Mouse (Mus musculus) G1E (cell line): ENCODE results near the gene Dnm1. TPM values are rescaled to one million over a fixed set of nuclear protein-coding genes. Genes with fewer than 3 reads are reported as not detected.

Experiments
- ATAC-seq: 2 replicates; pipeline ENCODE4 v1.8.0; 2016; ENCODE audit warnings: mild to moderate bottlenecking; ENCODE audit not compliant: insufficient number of reproducible peaks, poor library complexity, low FRiP score, severe bottlenecking; ENCODE audit errors: extremely low read depth
- DNase-seq: peaks from one replicate; pipeline ENCODE4 v3.0.0; 2012; ENCODE audit warnings: low spot score
- H3K27me3 ChIP-seq: 2 replicates; pipeline ENCODE4 v1.6.1; 2012; ENCODE audit warnings: mild to moderate bottlenecking, low read length, inconsistent platforms; ENCODE audit not compliant: insufficient read depth
- H3K36me3 ChIP-seq: replicated peaks from 2 replicates; pipeline ENCODE3; 2012; ENCODE audit warnings: mild to moderate bottlenecking, inconsistent platforms
- H3K4me1 ChIP-seq: 2 replicates; pipeline ENCODE4 v1.6.1; 2012; ENCODE audit warnings: low read depth, low read length, inconsistent platforms, mixed read lengths; ENCODE audit not compliant: insufficient read depth
- H3K4me3 ChIP-seq: 2 replicates; pipeline ENCODE4 v1.5.1; 2012; ENCODE audit warnings: low read depth, mild to moderate bottlenecking, inconsistent platforms, low read length, moderate library complexity, mixed read lengths
- H3K9me3 ChIP-seq: replicated peaks from 2 replicates; pipeline ENCODE4 v1.6.1; 2012; ENCODE audit warnings: inconsistent platforms
- CTCF ChIP-seq: IDR thresholded peaks from 2 replicates; pipeline ENCODE4 v1.5.1; 2012; ENCODE audit warnings: low read depth, low read length, inconsistent platforms, mixed read lengths
- GATA1 ChIP-seq: IDR thresholded peaks from 2 replicates; pipeline ENCODE4 v1.6.1; 2012; ENCODE audit warnings: borderline replicate concordance, low read length, inconsistent platforms, mixed read lengths
- GATA2 ChIP-seq: IDR thresholded peaks from 2 replicates; pipeline ENCODE4 v1.6.1; 2012; ENCODE audit warnings: low read depth, low read length, inconsistent platforms, borderline replicate concordance
- POLR2AphosphoS5 ChIP-seq: IDR thresholded peaks from 2 replicates; pipeline ENCODE4 v1.6.1; 2012; ENCODE audit warnings: low read depth, low read length, inconsistent platforms; ENCODE audit not compliant: insufficient replicate concordance
- TAL1 ChIP-seq: conservative IDR thresholded peaks from 2 replicates; pipeline ENCODE4 v1.6.1; 2012; ENCODE audit warnings: low read depth, low read length, inconsistent platforms, mixed read lengths
- polyA plus RNA-seq: library from polyadenylated mRNA; stranded (reverse); fragments of >175 nt; gene quantifications from 2 replicates; pipeline ENCODE4 v1.2.3, GENCODE M21; 2012
- total RNA-seq, 2 experiments: library from RNA; stranded (forward) in 1 of 2; stranded (reverse) in 1 of 2; fragments of 200-1000 nt in 1 of 2; fragments of >200 nt in 1 of 2; fragmentation: Nextera tagmentation in 1 of 2; gene quantifications; 2 replicates each; pipeline ENCODE4 v1.2.3; 2014 to 2017

The Dnm1 gene
- total and polyA plus RNA-seq, 3 experiments: 0.05 to 0.14 TPM; not detected in 1

DNA sequence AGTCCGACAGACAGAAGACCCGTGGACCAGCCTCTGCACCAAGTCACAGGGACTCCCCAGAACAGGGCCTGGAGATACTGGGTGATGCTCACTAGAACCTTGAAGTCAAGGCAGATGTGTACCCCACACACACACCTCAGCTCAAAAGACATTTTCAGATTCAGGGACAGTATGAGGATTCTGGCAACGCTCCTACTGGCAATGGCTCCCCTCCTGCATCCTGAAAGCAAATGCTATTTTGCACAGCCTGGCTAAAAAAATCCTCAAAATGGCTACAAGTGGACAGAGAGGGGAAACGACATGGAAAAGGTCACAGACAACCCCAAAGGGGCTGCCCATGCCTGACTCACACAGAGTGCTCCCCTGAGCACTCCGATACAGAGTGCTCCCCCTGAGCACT lies 21.0 kb downstream of the Dnm1 start:
- peaks cover 76% of the 10 kb centered on the region for H3K27me3 ChIP-seq
- TF ChIP-seq POLR2AphosphoS5: no peak
- TF ChIP-seq GATA1: no peak
- no peak for TF ChIP-seq GATA2
- no peak for TF ChIP-seq TAL1
- TF ChIP-seq CTCF: no peak

DNA sequence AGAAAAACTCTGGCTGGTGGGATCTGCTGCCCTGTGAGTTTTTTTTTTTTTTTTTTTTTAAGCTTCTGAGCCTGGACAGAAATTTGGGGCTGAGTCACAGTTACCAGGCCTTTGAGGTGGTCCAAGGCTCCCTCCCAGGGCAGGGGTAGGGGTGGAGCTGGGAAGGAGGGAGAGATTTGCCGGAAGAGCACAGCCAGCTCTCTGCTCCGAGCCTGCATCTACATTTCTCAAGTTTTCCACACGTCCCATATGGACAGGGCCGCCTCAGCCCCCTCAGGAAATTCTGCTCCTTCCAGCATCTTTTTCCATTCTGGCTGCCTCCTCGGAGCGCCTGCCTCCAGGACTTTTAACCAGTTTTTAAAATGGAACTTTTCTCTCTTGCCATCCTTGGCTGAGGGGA lies 23.6 kb downstream of the Dnm1 start:
- no peak overlapping the region for H3K4me3 ChIP-seq
- no peak for ATAC-seq
- peaks cover 66% of the 10 kb centered on the region for H3K27me3 ChIP-seq
- H3K36me3 ChIP-seq: no peaks in the 10 kb centered on the region
- H3K4me1 ChIP-seq: no peaks in the 10 kb centered on the region
- H3K9me3 ChIP-seq: no peaks in the 10 kb centered on the region
- DNase-seq: no peak
- no peak for TF ChIP-seq TAL1
- no peak for TF ChIP-seq GATA2
- TF ChIP-seq POLR2AphosphoS5: no peak
- no peak for TF ChIP-seq GATA1
- no peak for TF ChIP-seq CTCF

More for the DNA sequence above, 21.0 kb downstream of the Dnm1 start:
- Histone ChIP-seq H3K9me3 (no peaks in the 10 kb centered on the region), H3K4me3 (no peak overlapping the region), H3K4me1 (no peaks in the 10 kb centered on the region), H3K36me3 (no peaks in the 10 kb centered on the region)
- no peak for ATAC-seq
- no peak for DNase-seq

DNA sequence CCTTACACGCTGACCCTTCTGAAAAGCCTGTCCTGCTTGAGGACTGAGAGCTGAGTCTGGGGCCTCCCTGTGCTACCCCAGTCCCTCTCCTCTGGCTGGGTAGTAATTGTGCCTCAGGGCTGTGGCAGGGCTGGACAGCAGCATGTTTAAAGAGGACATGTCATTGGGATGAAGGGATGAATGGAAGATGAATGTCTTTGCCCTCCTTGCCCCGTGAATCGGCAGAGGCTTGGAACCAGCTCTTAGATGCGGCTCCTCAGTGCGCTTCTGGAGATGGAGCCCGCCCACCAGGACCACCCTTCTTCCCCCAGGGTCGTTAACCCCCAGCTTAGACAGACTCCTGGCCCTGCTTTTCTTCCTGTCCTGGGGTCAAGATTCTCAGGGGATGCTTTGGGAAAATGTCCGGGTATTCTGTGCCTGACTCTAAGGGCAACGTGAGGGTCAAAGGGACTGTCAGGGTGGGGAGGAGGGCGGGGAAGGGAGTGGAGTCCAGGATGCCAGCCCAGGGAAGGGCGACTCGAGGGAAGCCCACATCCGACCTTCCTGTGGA lies 24.2 kb downstream of the Dnm1 start:
- no peak for TF ChIP-seq CTCF
- TF ChIP-seq TAL1: no peak
- TF ChIP-seq GATA2: no peak
- no peak for TF ChIP-seq POLR2AphosphoS5
- peaks cover 63% of the 10 kb centered on the region for H3K27me3 ChIP-seq
- ATAC-seq: no peak

DNA sequence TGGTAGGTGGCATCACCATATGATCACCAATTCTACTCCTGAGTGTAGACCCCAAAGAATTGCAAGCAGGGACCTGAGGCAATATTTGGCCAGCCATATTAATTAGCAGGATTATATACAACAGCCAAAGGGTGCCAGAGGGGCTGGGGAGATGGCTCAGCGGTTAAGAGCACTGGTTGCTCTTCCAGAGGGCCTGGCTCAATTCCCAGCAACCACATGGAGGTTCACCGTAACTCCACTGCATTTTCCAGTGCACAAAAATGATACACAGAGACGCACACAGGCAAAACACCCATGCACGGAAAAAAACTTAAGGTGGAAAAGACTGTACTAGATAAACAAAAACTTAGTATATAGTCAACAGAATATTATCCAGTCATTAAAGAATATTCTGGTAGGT lies 25.9 kb downstream of the Dnm1 start:
- TF ChIP-seq POLR2AphosphoS5 (no peak), GATA1 (no peak), GATA2 (no peak), TAL1 (no peak), CTCF (no peak)
- peaks cover 51% of the 10 kb centered on the region for H3K27me3 ChIP-seq
- no peak overlapping the region for H3K4me3 ChIP-seq
- H3K9me3 ChIP-seq: no peaks in the 10 kb centered on the region
- H3K36me3 ChIP-seq: no peaks in the 10 kb centered on the region
- H3K4me1 ChIP-seq: no peaks in the 10 kb centered on the region
- no peak for ATAC-seq
- no peak for DNase-seq

More for the DNA sequence above, 24.2 kb downstream of the Dnm1 start:
- no peak overlapping the region for H3K4me3 ChIP-seq
- DNase-seq: no peak
- no peaks in the 10 kb centered on the region for H3K9me3 ChIP-seq
- no peaks in the 10 kb centered on the region for H3K4me1 ChIP-seq
- no peaks in the 10 kb centered on the region for H3K36me3 ChIP-seq

DNA sequence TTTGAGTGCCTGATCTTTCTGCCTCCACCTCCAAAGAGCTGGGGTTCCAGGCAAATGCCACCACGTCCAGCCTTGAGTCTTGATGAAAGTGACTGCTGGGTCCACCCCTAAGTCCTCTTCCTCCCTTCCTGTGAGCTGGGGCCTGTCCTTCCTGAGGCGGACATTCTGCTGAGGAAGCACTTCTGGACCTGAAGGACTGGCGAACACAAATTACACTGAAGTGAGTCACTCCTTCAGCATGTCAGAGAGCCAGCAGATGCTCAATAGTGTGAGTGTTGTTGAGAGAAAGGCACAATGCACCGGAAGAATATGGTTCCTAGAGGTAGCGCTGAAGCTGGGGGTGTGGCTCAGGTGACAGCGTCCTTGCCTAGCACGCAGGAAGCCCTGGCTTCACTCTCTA lies 27.8 kb downstream of the Dnm1 start:
- Histone ChIP-seq H3K4me3 (no peak overlapping the region), H3K9me3 (no peaks in the 10 kb centered on the region), H3K36me3 (no peaks in the 10 kb centered on the region), H3K4me1 (no peaks in the 10 kb centered on the region), H3K27me3 (peaks cover 51% of the 10 kb centered on the region)
- DNase-seq: no peak
- ATAC-seq: no peak
- no peak for TF ChIP-seq CTCF
- no peak for TF ChIP-seq POLR2AphosphoS5
- no peak for TF ChIP-seq GATA2
- no peak for TF ChIP-seq TAL1
- no peak for TF ChIP-seq GATA1

DNA sequence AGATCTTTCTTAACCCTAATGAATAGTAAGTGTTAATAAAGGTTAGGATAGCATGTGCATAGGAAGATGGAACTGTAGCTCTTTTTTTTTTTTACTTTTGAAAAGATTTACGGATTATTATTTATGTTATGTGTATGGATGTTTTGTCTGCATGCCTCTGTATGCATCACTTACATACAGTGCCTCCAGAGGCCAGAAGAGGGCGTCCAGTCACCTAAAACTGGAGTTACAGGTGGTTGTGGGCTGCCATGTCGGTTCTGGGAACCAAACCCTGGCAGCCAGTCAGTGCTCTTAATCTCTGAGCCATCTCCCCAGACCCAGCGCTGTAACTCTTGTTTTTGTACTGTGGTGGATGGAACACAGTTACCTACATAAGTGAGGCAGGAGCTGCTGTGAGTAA lies 28.8 kb downstream of the Dnm1 start:
- no peak for ATAC-seq
- peaks cover 50% of the 10 kb centered on the region for H3K27me3 ChIP-seq
- H3K4me3 ChIP-seq: no peak overlapping the region
- H3K36me3 ChIP-seq: no peaks in the 10 kb centered on the region
- H3K4me1 ChIP-seq: peaks cover 2% of the 10 kb centered on the region; the same call in 1 of the 2 replicates
- DNase-seq: no peak
- TF ChIP-seq GATA2: no peak
- TF ChIP-seq TAL1: no peak
- no peak for TF ChIP-seq GATA1
- TF ChIP-seq POLR2AphosphoS5: no peak
- no peak for TF ChIP-seq CTCF
- no peaks in the 10 kb centered on the region for H3K9me3 ChIP-seq
